Mouse (Mus musculus): ENCODE results near the gene Osr1.

GRCm38 (mm10) chr12:9578591-9578990 is 8.7 kb downstream of the Osr1 start:
- TF ChIP-seq CTCF (IDR thresholded peaks at IDR 0.05; ENCODE audit: control insufficient read depth, insufficient read depth, insufficient read length): no peak
- TF ChIP-seq MYOG (IDR thresholded peaks at IDR 0.05; ENCODE audit: control insufficient read depth, extremely low read depth, insufficient read length): no peak
